Mouse (Mus musculus) cerebellum, adult 2 months (tissue): ENCODE data around the gene Carm1.

Source experiments
- CTCF ChIP-seq: fragments of 200-500 bp; IDR thresholded peaks from 2 replicates; pipeline ENCODE4 v1.5.1; 2011; ENCODE audit warnings: low read depth, mild to moderate bottlenecking, control low read depth, low read length, moderate library complexity, borderline replicate concordance; ENCODE audit not compliant: insufficient read depth
- POLR2A ChIP-seq: fragments of 200-500 bp; IDR thresholded peaks from 2 replicates; pipeline ENCODE4 v1.6.1; 2011; ENCODE audit warnings: low read length, control low read depth, borderline replicate concordance; ENCODE audit not compliant: insufficient read depth

DNA sequence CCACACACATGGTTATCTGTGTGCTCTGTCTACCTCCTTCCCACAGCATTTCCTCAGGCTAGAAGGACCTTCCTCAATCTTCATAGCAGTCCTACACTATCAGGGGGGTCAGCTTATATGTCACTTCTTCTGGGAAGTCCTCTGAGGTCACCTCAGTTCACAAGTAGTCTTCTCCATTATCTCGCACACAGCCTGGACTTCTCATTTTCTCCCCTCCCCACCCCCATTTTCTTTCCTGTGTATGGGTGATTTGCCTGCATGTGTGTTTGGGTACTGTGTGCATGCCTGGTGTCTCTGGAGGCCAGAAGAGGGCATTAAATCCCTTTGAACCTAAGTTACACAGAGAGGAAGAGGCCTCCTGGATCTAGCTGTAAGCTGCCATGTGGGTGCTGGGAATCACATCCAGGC, 18.8 kb upstream of the Carm1 start:
- TF ChIP-seq POLR2A = no peak
- TF ChIP-seq CTCF = no peak
